Mouse (Mus musculus) hindbrain, embryonic 16.5 days (tissue): ENCODE data around the gene Pik3r6. TPM values are rescaled to one million over a fixed set of nuclear protein-coding genes. Genes with fewer than 3 reads are reported as not detected.

Source experiments
- ATAC-seq: fragments of 200-750 bp; cut with Nextera tagmentation; 2 replicates; pipeline ENCODE4 v1.8.0; 2017; ENCODE audit warnings: moderate TSS enrichment, moderate library complexity
- H3K27ac ChIP-seq: fragments of 300-500 bp; sonication (generic); 2 replicates; pipeline ENCODE4 v1.5.1; 2014; ENCODE audit warnings: low read depth, mild to moderate bottlenecking, control low read depth, low read length, moderate library complexity
- H3K27me3 ChIP-seq: fragments of 300-500 bp; sonication (generic); replicated peaks from 2 replicates; pipeline ENCODE4 v1.6.1; 2014; ENCODE audit warnings: low read length; ENCODE audit not compliant: control insufficient read depth, insufficient read depth
- H3K36me3 ChIP-seq: fragments of 300-500 bp; sonication (generic); 2 replicates; pipeline ENCODE4 v1.6.1; 2014; ENCODE audit warnings: mild to moderate bottlenecking, low read length, moderate library complexity, mixed read lengths; ENCODE audit not compliant: control insufficient read depth, insufficient read depth
- H3K4me1 ChIP-seq: fragments of 300-500 bp; sonication (generic); 2 replicates; pipeline ENCODE4 v1.6.1; 2014; ENCODE audit warnings: low read depth, low read length; ENCODE audit not compliant: control insufficient read depth, insufficient read depth
- H3K4me2 ChIP-seq: fragments of 300-500 bp; sonication (generic); 2 replicates; pipeline ENCODE4 v1.6.1; 2014; ENCODE audit warnings: mild to moderate bottlenecking, low read length, control low read depth, moderate library complexity
- H3K4me3 ChIP-seq: fragments of 300-500 bp; sonication (generic); 2 replicates; pipeline ENCODE4 v1.5.1; 2014; ENCODE audit warnings: mild to moderate bottlenecking, low read length, control low read depth, moderate library complexity
- H3K9ac ChIP-seq: fragments of 300-500 bp; sonication (generic); 2 replicates; pipeline ENCODE4 v1.6.1; 2014; ENCODE audit warnings: low read depth, mild to moderate bottlenecking, control low read depth, low read length, moderate library complexity
- H3K9me3 ChIP-seq: fragments of 300-500 bp; sonication (generic); 2 replicates; pipeline ENCODE4 v1.6.1; 2014; ENCODE audit warnings: mild to moderate bottlenecking, low read length, moderate library complexity; ENCODE audit not compliant: control insufficient read depth
- WGBS: fragments of 180-500 bp; shearing (Covaris S2); extraction: QIAGEN DNeasy Blood & Tissue Kit; methylation state at CpG from one replicate; pipeline ENCODE4 v1.1.7; 2014; 5-methylcytosine and 5-hydroxymethylcytosine counted together
- polyA plus RNA-seq: library from polyadenylated mRNA; unstranded; fragments of >200 nt; fragmentation: Nextera tagmentation; extraction: Ambion mirVana; gene quantifications from 2 replicates; pipeline ENCODE4 v1.2.1, GENCODE M21; 2015

Pik3r6 gene
- polyA plus RNA-seq, 1 experiment from 2014 or later: 2.1 TPM

DNA sequence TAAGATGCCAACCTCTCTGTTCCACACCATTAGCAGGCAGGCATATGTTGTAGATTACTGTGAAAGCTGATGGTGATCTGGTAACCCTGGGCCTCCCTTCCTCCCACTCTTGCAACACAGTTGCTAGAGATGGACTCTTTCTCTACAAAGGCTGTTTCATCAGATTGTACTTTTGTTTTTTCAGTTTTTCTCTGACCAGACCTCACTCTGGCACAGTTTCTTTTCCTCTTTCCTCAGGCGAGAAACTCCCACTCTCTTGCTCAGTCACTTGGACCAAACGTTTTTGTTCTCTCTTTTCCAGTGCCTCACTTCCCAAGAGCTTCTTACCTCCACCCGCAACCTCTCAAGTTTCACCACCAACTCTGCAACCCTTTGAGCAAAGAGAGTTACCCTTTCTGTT is 11.2 kb downstream of the Pik3r6 start:
- no peak overlapping the region for H3K27ac ChIP-seq
- no peaks in the 10 kb centered on the region for H3K36me3 ChIP-seq
- WGBS: 43% methylated on average over 3 of the region's 3 CpGs
- no peaks in the 10 kb centered on the region for H3K4me1 ChIP-seq
- no peaks in the 10 kb centered on the region for H3K27me3 ChIP-seq
- no peak overlapping the region for H3K4me3 ChIP-seq
- H3K9me3 ChIP-seq: no peaks in the 10 kb centered on the region
- no peak for ATAC-seq
- H3K9ac ChIP-seq: no peak overlapping the region
- H3K4me2 ChIP-seq: no peak overlapping the region

DNA sequence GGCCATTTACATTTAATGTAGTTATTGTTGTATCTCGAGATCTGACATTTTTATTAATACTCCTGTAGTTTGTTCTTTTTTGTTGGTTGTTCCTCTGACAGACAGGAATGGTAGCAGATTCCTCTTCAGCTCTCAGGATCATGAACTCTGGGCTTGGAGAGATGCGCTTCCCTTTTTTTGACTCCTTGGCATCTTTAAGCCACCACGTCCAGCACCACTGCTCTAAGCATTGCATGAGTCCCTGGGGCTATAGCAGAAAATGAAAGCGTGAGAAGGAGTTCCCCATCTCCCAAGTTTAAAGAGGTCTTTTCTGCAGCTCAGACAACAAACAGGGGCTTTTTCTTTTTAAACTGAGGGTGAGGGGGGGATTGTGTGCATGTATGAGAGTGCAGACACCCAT is 16.5 kb downstream of the Pik3r6 start:
- no peak overlapping the region for H3K27ac ChIP-seq
- H3K4me1 ChIP-seq: no peaks in the 10 kb centered on the region
- no peak overlapping the region for H3K4me3 ChIP-seq
- WGBS: 91% methylated on average over 4 of the region's 4 CpGs
- H3K36me3 ChIP-seq: no peaks in the 10 kb centered on the region
- H3K4me2 ChIP-seq: no peak overlapping the region
- ATAC-seq: no peak
- peaks cover 3% of the 10 kb centered on the region; the same call in 1 of the 2 replicates for H3K9me3 ChIP-seq
- no peak overlapping the region for H3K9ac ChIP-seq
- no peaks in the 10 kb centered on the region for H3K27me3 ChIP-seq

DNA sequence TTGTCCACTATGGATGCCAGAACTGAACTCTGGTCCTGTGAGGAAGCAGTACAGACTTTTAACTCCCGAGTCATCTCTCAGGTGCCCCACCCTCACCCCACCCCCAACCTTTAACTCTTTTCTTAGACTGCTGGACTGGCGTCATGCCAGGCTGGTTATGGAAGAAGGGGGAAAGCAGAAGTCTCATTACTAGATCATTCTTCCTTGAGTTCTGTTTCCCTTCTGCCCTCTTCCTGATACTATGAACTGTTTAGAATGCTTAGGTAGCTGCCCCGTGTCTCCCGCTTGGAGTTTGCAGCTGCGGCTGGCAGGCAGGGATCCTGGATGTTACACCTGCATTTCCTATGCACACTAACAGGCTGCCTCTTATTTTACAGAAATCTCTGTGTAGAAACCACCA is 17.0 kb downstream of the Pik3r6 start:
- Histone ChIP-seq H3K9me3 (peaks cover 3% of the 10 kb centered on the region; the same call in 1 of the 2 replicates), H3K4me2 (no peak overlapping the region), H3K36me3 (no peaks in the 10 kb centered on the region), H3K27ac (no peak overlapping the region), H3K4me1 (no peaks in the 10 kb centered on the region), H3K4me3 (no peak overlapping the region), H3K9ac (no peak overlapping the region), H3K27me3 (no peaks in the 10 kb centered on the region)
- WGBS: 93% methylated on average over 5 of the region's 5 CpGs
- no peak for ATAC-seq

DNA sequence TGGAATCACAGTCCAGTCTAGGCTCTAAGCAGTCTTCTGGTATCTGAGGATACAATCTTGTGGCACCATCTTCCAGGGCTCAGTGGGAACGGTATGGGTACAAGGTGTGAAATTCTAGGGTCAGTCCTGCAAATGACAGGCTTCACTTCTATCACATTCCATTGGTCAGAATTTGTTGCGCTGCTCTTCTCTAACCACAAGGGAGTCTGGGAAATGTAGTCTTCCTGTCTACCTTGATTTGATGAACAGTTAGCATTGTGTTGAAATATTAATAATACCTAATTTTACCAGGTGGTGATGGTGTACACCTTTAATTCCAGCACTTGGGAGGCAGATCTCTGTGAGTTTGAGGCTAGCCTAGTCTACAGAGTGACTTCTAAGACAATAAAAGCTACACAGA is 17.6 kb downstream of the Pik3r6 start:
- Histone ChIP-seq H3K9me3 (peaks cover 3% of the 10 kb centered on the region; the same call in 1 of the 2 replicates), H3K27ac (no peak overlapping the region), H3K4me1 (no peaks in the 10 kb centered on the region), H3K4me2 (no peak overlapping the region), H3K9ac (no peak overlapping the region), H3K27me3 (no peaks in the 10 kb centered on the region), H3K36me3 (no peaks in the 10 kb centered on the region), H3K4me3 (no peak overlapping the region)
- ATAC-seq: no peak
- 88% methylated on average over 2 of the region's 2 CpGs for WGBS

DNA sequence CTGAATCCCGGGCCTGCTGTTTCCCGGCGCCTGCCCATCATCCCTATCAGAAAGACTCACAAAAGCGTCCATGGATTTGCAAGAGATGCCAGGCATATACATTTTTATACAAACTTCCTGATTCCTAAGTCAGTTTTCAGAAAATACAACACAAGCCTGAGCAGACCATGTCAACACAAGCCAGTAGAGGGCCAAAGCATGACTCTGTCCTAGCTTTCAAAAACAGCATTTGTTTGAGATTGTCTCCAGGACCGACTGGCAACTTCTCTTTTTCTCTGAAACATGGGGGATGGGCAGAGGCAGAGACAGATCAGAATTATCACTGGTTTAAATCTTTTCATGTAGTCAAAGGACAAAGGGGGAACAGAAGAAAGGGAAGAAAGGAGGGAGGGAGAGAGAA is 18.5 kb downstream of the Pik3r6 start:
- H3K27ac ChIP-seq: no peak overlapping the region
- 80% methylated on average over 5 of the region's 5 CpGs for WGBS
- no peak for ATAC-seq

DNA sequence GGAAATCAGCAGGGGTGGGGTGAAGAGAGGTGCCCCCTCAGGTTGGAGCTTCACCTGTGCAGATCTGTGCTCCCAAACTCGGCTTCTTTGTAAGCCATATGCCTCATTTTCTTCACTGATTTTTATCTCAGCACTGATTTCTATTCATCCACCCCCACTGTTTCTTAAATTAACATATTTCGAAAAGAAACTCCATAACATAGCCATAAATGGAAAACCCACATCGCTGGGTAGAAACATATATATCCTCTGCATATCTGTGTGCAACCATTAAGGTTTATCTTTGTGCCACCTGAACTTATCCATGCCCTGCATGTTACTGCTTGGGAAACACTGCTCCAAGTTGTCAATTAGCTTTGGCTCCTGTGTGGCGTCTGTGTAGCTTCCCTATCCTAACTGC is 23.6 kb downstream of the Pik3r6 start:
- no peak for ATAC-seq
- 71% methylated on average over 4 of the region's 4 CpGs for WGBS
- Histone ChIP-seq H3K9ac (no peak overlapping the region), H3K9me3 (no peaks in the 10 kb centered on the region), H3K4me3 (no peak overlapping the region), H3K27me3 (no peaks in the 10 kb centered on the region), H3K27ac (no peak overlapping the region), H3K4me1 (no peaks in the 10 kb centered on the region), H3K36me3 (no peaks in the 10 kb centered on the region), H3K4me2 (no peak overlapping the region)

More for the DNA sequence above, 18.5 kb downstream of the Pik3r6 start:
- Histone ChIP-seq H3K9ac (no peak overlapping the region), H3K4me1 (no peaks in the 10 kb centered on the region), H3K27me3 (no peaks in the 10 kb centered on the region), H3K36me3 (no peaks in the 10 kb centered on the region), H3K4me3 (no peak overlapping the region), H3K4me2 (no peak overlapping the region), H3K9me3 (peaks cover 3% of the 10 kb centered on the region; the same call in 1 of the 2 replicates)

DNA sequence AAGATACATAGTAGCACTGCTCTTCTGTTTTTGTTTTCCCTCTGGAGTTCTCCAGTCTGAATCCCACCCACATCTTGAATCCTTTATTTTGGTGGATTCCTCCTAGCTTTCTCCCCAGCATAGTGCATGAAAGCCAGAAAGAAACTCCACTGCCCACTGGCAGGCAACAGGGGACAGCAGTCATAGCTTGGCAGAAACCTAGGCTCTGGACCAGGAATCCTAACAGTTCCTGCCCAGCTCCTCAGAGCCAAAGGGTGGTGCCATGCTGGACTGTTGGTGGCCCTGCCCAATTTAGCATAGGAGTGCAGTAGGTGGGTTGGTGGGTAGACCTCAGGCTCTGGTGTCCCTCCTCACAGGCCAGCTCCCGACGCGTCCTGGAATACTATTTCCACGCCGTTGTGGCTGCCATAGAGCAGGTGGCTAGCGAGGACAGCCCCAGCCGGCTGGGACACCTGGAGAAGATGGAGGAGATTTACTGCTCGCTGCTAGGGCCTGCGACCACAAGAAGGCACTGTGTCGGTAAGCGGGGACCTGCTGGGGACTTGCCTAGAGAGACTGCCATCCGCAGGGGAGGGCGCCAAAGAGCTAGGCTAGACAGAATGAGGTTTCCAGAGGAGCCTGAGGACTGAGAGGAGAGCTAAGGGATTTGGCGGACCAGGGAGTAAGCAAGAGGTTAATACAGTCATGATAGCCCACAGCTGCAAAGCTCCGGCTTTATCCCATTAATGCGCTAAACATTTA is 28.4 kb downstream of the Pik3r6 start:
- ATAC-seq: no peak
- H3K4me2 ChIP-seq: no peak overlapping the region
- H3K9ac ChIP-seq: no peak overlapping the region
- no peaks in the 10 kb centered on the region for H3K27me3 ChIP-seq
- no peaks in the 10 kb centered on the region for H3K36me3 ChIP-seq
- no peak overlapping the region for H3K27ac ChIP-seq
- no peaks in the 10 kb centered on the region for H3K4me1 ChIP-seq
- H3K9me3 ChIP-seq: no peaks in the 10 kb centered on the region
- 27% methylated on average over 16 of the region's 16 CpGs for WGBS
- H3K4me3 ChIP-seq: no peak overlapping the region

DNA sequence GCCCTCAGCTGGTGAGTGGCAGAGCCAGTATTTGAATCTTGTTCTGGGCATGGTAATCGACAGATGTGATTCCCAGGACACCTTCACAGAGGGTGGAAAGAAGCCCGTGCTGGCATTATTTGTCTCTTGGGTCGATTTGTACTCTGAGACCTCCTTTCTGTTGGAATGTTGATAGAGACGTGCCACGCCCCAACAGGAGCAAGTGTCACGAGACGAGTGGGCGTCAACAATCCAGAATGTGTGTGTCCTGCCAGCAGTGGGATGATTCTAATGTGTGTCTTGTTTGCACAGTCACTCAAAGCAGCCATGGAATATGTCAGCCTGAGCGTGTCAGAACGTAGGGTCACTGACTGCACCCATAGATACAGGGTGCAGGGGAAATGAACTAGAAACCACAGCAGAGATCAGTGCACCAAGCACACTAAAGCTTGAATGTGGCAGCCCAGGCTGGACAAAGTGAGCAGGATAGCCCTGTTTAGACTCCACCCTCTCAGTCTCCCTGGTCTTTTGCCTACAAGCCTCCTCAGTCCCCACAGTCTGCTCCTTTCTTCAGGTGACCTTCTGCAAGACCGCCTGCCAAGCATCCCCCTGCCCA is 29.2 kb downstream of the Pik3r6 start:
- H3K27ac ChIP-seq: no peak overlapping the region
- H3K27me3 ChIP-seq: no peaks in the 10 kb centered on the region
- H3K4me1 ChIP-seq: no peaks in the 10 kb centered on the region
- 72% methylated on average over 11 of the region's 11 CpGs for WGBS
- no peak overlapping the region for H3K4me2 ChIP-seq
- H3K36me3 ChIP-seq: no peaks in the 10 kb centered on the region
- H3K9ac ChIP-seq: no peak overlapping the region
- H3K9me3 ChIP-seq: no peaks in the 10 kb centered on the region
- no peak for ATAC-seq
- H3K4me3 ChIP-seq: no peak overlapping the region

DNA sequence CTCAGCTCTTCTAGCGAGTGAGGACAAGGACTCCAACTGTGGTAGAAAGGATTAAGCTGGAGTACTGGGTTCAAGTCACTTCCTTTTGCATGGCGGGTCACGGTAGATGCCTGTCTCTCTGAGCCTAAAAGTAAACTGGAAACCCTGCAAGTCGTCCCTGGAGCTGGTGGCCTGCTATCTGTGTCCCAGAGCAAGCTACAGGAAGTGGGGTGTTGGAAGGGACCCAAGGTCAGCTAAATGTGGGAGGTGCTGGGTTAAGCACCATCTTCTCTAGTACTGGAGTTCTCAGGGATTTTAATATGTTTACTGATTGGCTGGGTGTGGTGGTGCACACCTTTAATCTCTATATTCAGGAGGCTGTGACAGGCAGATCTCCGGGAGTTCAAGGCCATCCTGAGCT is 30.0 kb downstream of the Pik3r6 start:
- Histone ChIP-seq H3K9me3 (no peaks in the 10 kb centered on the region), H3K27ac (no peak overlapping the region), H3K9ac (no peak overlapping the region), H3K4me1 (no peaks in the 10 kb centered on the region), H3K4me3 (no peak overlapping the region), H3K27me3 (no peaks in the 10 kb centered on the region), H3K4me2 (no peak overlapping the region), H3K36me3 (no peaks in the 10 kb centered on the region)
- ATAC-seq: no peak
- WGBS: 86% methylated on average over 5 of the region's 5 CpGs
